Mouse (Mus musculus) erythroblast, embryonic 14.5 days (primary cell): ENCODE measurements at regions not wholly inside any gene's neighbourhood (a gene's known extent, or its start where the extent isn't known, plus 50 kb on each side); places are given as distances from the start of the nearest gene placed in this dataset.

Source experiments
- GATA1 ChIP-seq: IDR thresholded peaks from 2 replicates; pipeline ENCODE4 v1.6.1; 2012; ENCODE audit warnings: low read length, inconsistent platforms, mixed read lengths
- TAL1 ChIP-seq: IDR thresholded peaks from 3 replicates; pipeline ENCODE4 v1.6.1; 2012; ENCODE audit warnings: low read length, inconsistent platforms, mixed read lengths

DNA sequence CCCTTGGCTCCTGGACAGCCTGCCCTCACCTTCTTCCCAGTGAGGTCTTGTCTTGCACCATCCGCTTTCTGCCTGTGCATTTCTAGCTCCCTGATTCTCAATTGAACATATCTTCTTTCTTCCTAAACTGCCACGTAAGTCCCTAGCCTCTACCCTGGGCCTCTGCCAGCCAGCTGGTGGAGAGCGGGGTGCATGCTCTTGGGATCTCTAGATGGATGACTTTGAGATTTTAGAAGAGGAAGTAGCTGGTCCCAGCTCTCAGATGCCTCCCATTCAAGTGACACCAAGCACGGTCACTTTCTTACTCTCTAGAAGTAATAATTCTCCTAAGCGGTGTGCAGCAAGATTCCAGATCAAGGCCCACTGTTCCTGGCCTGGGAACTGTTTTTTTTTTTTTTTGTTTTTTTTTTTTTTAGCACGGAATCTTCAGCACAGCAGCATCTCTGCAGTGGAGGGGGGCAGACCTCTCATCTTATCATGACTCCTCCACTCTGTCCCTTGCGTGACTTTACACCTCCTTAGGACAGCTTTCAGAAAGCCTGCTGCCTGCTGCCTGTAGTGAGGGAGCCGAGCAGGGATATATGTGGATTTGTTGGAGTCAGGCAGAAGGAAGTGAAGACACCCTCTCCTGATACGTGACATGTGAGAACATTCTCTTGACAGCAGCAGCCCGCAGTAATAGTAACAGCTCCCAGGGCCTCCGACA, 453.6 kb upstream of the Zmiz1 start:
- TF ChIP-seq GATA1 (no peak), TAL1 (no peak)
